Mouse (Mus musculus): ENCODE data around the gene Arvcf. TPM values are rescaled to one million over a fixed set of nuclear protein-coding genes. Genes with fewer than 3 reads are reported as not detected.

Gene Arvcf
- polyA plus RNA-seq, 1 experiment from 2014 or later, result 33.1 TPM

GRCm38 (mm10) chr16:18406293-18406692 is 58.3 kb downstream of the Arvcf start:
- Histone ChIP-seq H3K4me1 (ENCODE audit: control insufficient read depth, insufficient read depth, low read length) (peaks cover 29% of the 10 kb centered on the region), H3K27ac (ENCODE audit: low read length) (peak overlapping the region; percentile 34; the same call in 1 of the 2 replicates), H3K9me3 (replicated peaks; ENCODE audit: control insufficient read depth, low read length) (no peaks in the 10 kb centered on the region), H3K4me2 (ENCODE audit: low read depth, low read length) (no peak overlapping the region), H3K36me3 (ENCODE audit: control insufficient read depth, insufficient read depth) (peaks cover 36% of the 10 kb centered on the region), H3K4me3 (ENCODE audit: low read length) (no peak overlapping the region), H3K27me3 (ENCODE audit: control insufficient read depth, insufficient read depth, low read length) (no peaks in the 10 kb centered on the region), H3K9ac (ENCODE audit: low read length) (no peak overlapping the region; the same call in 1 of the 2 replicates)
- 9% methylated on average over 2 of the region's 2 CpGs for WGBS
- ATAC-seq (replicated peaks; ENCODE audit: extremely low read depth, insufficient read depth, low FRiP score), result peak; percentile 52

DNA sequence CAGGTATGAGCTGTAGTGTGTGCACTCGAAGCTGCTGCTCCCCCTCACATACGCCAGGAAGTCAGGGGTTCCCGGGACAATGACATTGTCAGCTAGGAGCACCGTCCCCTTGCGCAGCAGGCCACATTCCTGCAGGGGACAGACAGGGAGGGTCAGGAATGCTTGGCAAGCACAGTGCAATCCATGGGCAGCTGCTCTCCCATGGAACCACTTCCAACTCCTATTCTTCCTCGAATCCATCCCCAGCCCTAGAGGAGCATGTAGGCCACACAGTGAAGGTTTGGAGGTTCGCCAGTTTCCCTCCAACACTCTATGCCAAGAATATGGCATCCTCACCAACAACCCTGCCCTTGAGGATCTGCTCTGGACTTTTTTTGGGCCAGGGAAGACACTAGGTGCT is 59.9 kb downstream of the Arvcf start:
- H3K9ac ChIP-seq (ENCODE audit: low read length), result peak overlapping the region; percentile 28; the same call in 1 of the 2 replicates

GRCm38 (mm10) chr16:18409776-18410175 is 61.8 kb downstream of the Arvcf start:
- Histone ChIP-seq H3K9ac (ENCODE audit: low read length) (no peak overlapping the region), H3K4me3 (ENCODE audit: low read length) (no peak overlapping the region), H3K4me1 (ENCODE audit: control insufficient read depth, insufficient read depth, low read length) (peaks cover 41% of the 10 kb centered on the region), H3K27ac (ENCODE audit: low read length) (no peak overlapping the region), H3K9me3 (replicated peaks; ENCODE audit: control insufficient read depth, low read length) (no peaks in the 10 kb centered on the region), H3K4me2 (ENCODE audit: low read depth, low read length) (no peak overlapping the region), H3K27me3 (ENCODE audit: control insufficient read depth, insufficient read depth, low read length) (no peaks in the 10 kb centered on the region), H3K36me3 (ENCODE audit: control insufficient read depth, insufficient read depth) (peaks cover 24% of the 10 kb centered on the region)
- no peak for ATAC-seq (replicated peaks; ENCODE audit: extremely low read depth, insufficient read depth, low FRiP score)
- WGBS, result 80% methylated on average over 4 of the region's 4 CpGs

More for the DNA sequence above, 59.9 kb downstream of the Arvcf start:
- H3K36me3 ChIP-seq (ENCODE audit: control insufficient read depth, insufficient read depth), result peaks cover 36% of the 10 kb centered on the region
- no peak overlapping the region for H3K4me3 ChIP-seq (ENCODE audit: low read length)
- ATAC-seq (replicated peaks; ENCODE audit: extremely low read depth, insufficient read depth, low FRiP score), result peak; percentile 61
- no peak overlapping the region for H3K4me2 ChIP-seq (ENCODE audit: low read depth, low read length)
- no peaks in the 10 kb centered on the region for H3K27me3 ChIP-seq (ENCODE audit: control insufficient read depth, insufficient read depth, low read length)
- no peaks in the 10 kb centered on the region for H3K9me3 ChIP-seq (replicated peaks; ENCODE audit: control insufficient read depth, low read length)
- H3K27ac ChIP-seq (ENCODE audit: low read length), result peak overlapping the region; percentile 82
- H3K4me1 ChIP-seq (ENCODE audit: control insufficient read depth, insufficient read depth, low read length), result peaks cover 41% of the 10 kb centered on the region
- 24% methylated on average over 7 of the region's 7 CpGs for WGBS

- Histone ChIP-seq H3K4me1 (ENCODE audit: control insufficient read depth, insufficient read depth, low read length) (peaks cover 40% of the 10 kb centered on the region), H3K4me2 (ENCODE audit: low read depth, low read length) (no peak overlapping the region), H3K9me3 (replicated peaks; ENCODE audit: control insufficient read depth, low read length) (no peaks in the 10 kb centered on the region), H3K4me3 (ENCODE audit: low read length) (no peak overlapping the region), H3K27ac (ENCODE audit: low read length) (no peak overlapping the region), H3K36me3 (ENCODE audit: control insufficient read depth, insufficient read depth) (peaks cover 20% of the 10 kb centered on the region), H3K27me3 (ENCODE audit: control insufficient read depth, insufficient read depth, low read length) (no peaks in the 10 kb centered on the region), H3K9ac (ENCODE audit: low read length) (no peak overlapping the region)
- no peak for ATAC-seq (replicated peaks; ENCODE audit: extremely low read depth, insufficient read depth, low FRiP score)
- 87% methylated on average over 5 of the region's 5 CpGs for WGBS
Observed at GRCm38 (mm10) chr16:18410418-18410817, 62.4 kb downstream of the Arvcf start.

GRCm38 (mm10) chr16:18411026-18411649 is 63.2 kb downstream of the Arvcf start:
- Histone ChIP-seq H3K36me3 (ENCODE audit: control insufficient read depth, insufficient read depth) (peaks cover 20% of the 10 kb centered on the region), H3K4me3 (ENCODE audit: low read length) (no peak overlapping the region), H3K9me3 (replicated peaks; ENCODE audit: control insufficient read depth, low read length) (no peaks in the 10 kb centered on the region), H3K4me1 (ENCODE audit: control insufficient read depth, insufficient read depth, low read length) (peaks cover 39% of the 10 kb centered on the region), H3K27ac (ENCODE audit: low read length) (0 out of 2 replicates have a peak overlapping the region, but pooled peaks have one; percentile 13), H3K27me3 (ENCODE audit: control insufficient read depth, insufficient read depth, low read length) (no peaks in the 10 kb centered on the region), H3K9ac (ENCODE audit: low read length) (no peak overlapping the region), H3K4me2 (ENCODE audit: low read depth, low read length) (no peak overlapping the region)
- WGBS, result 87% methylated on average over 13 of the region's 13 CpGs
- no peak for ATAC-seq (replicated peaks; ENCODE audit: extremely low read depth, insufficient read depth, low FRiP score)

DNA sequence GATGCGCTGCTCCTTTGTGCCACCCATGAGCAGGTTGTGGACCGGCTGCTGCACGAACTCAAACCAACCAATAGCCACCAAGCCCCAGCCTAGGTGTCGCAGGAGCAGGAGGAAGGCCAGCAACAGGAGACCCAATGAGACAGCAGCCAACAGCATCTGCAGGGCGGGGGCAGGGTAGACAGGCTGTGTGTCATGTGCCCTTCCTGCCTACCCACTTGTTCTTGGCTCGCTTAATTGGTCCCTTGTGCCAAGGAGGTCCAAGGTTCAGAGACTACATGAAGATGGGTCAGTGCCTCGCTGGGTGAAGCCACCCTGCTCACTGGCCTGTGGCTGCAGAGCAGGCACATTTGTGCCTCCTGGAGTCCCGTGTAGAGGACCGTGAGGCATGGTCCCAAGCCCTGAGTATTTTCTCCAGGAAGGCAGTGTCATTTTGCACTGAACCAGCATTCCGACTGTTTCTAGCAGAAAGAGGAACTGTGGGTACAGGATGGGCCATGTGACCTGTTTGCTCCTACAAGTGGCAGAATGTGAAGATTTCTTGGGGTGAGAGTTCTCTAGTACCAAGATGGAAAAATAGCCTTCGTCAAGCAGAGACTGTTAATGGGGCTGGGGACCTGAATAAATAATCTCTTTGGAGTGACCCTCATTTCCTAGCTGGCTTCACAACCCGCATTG is 64.0 kb downstream of the Arvcf start:
- Histone ChIP-seq H3K9me3 (replicated peaks; ENCODE audit: control insufficient read depth, low read length) (no peaks in the 10 kb centered on the region), H3K36me3 (ENCODE audit: control insufficient read depth, insufficient read depth) (peaks cover 18% of the 10 kb centered on the region), H3K27me3 (ENCODE audit: control insufficient read depth, insufficient read depth, low read length) (no peaks in the 10 kb centered on the region), H3K4me3 (ENCODE audit: low read length) (no peak overlapping the region), H3K4me1 (ENCODE audit: control insufficient read depth, insufficient read depth, low read length) (peaks cover 39% of the 10 kb centered on the region), H3K27ac (ENCODE audit: low read length) (peak overlapping the region; percentile 44; the same call in 1 of the 2 replicates), H3K9ac (ENCODE audit: low read length) (peak overlapping the region; percentile 39; the same call in 1 of the 2 replicates), H3K4me2 (ENCODE audit: low read depth, low read length) (no peak overlapping the region)
- WGBS, result 77% methylated on average over 12 of the region's 12 CpGs
- peak; percentile 19; the same call in 1 of the 2 replicates for ATAC-seq (replicated peaks; ENCODE audit: extremely low read depth, insufficient read depth, low FRiP score)

GRCm38 (mm10) chr16:18413032-18413816 is 65.2 kb downstream of the Arvcf start:
- Histone ChIP-seq H3K4me2 (ENCODE audit: low read depth, low read length) (no peak overlapping the region), H3K4me1 (ENCODE audit: control insufficient read depth, insufficient read depth, low read length) (peaks cover 31% of the 10 kb centered on the region), H3K9ac (ENCODE audit: low read length) (no peak overlapping the region), H3K27ac (ENCODE audit: low read length) (no peak overlapping the region), H3K36me3 (ENCODE audit: control insufficient read depth, insufficient read depth) (peaks cover 18% of the 10 kb centered on the region), H3K9me3 (replicated peaks; ENCODE audit: control insufficient read depth, low read length) (no peaks in the 10 kb centered on the region), H3K4me3 (ENCODE audit: low read length) (no peak overlapping the region), H3K27me3 (ENCODE audit: control insufficient read depth, insufficient read depth, low read length) (no peaks in the 10 kb centered on the region)
- ATAC-seq (replicated peaks; ENCODE audit: extremely low read depth, insufficient read depth, low FRiP score), result no peak
- WGBS, result 85% methylated on average over 7 of the region's 7 CpGs

DNA sequence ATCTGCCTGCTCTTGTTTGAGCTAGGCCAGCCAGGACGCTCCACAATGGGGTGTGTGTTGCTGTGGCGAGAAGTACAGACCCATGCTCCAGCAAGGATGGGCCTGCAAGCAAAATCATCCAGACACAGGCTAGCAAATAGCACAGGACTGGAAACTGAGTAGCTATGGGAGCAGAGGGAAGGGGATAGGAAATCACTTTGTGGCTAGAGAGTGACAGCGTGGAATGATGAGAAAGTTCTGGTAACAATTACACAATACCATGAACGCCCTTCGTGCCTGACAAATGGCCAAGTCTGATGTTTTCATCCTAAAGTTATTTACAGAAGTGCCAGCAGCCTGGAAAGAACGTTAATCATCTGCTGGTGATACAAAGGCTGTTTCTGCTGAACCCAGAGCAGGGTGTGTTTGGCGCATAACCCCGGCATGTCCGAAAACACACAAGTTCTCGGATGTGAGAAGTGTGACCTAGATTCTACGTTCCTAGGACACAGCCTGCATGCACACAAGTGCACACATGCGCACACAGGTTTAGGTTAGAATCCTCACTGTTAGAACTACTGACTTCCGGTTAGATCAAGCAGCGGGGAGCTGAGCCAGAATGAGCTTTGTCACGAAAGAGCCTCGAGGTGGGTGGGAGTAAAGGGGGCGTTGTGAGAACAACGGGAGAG is 68.2 kb downstream of the Arvcf start:
- Histone ChIP-seq H3K4me2 (ENCODE audit: low read depth, low read length) (0 out of 2 replicates have a peak overlapping the region, but pooled peaks have one; percentile 9), H3K36me3 (ENCODE audit: control insufficient read depth, insufficient read depth) (peaks cover 4% of the 10 kb centered on the region), H3K4me1 (ENCODE audit: control insufficient read depth, insufficient read depth, low read length) (peaks cover 23% of the 10 kb centered on the region), H3K9ac (ENCODE audit: low read length) (peak overlapping the region; percentile 25; the same call in 1 of the 2 replicates), H3K27ac (ENCODE audit: low read length) (peak overlapping the region; percentile 74), H3K4me3 (ENCODE audit: low read length) (no peak overlapping the region), H3K9me3 (replicated peaks; ENCODE audit: control insufficient read depth, low read length) (no peaks in the 10 kb centered on the region), H3K27me3 (ENCODE audit: control insufficient read depth, insufficient read depth, low read length) (no peaks in the 10 kb centered on the region)
- WGBS, result 49% methylated on average over 18 of the region's 18 CpGs
- peak; percentile 24 for ATAC-seq (replicated peaks; ENCODE audit: extremely low read depth, insufficient read depth, low FRiP score)

All from heart, embryonic 16.5 days (tissue).